Mouse (Mus musculus) liver, embryonic 14.5 days (tissue): Measurements from ENCODE around the gene Grip1.

Experiments used
- CTCF ChIP-seq: IDR thresholded peaks from 2 replicates; pipeline ENCODE4 v1.5.1; 2016; ENCODE audit warnings: antibody characterized with exemption, low read depth, control low read depth
- EP300 ChIP-seq: IDR thresholded peaks from 2 replicates; pipeline ENCODE4 v1.6.1; 2016; ENCODE audit warnings: antibody characterized with exemption, low read depth

DNA sequence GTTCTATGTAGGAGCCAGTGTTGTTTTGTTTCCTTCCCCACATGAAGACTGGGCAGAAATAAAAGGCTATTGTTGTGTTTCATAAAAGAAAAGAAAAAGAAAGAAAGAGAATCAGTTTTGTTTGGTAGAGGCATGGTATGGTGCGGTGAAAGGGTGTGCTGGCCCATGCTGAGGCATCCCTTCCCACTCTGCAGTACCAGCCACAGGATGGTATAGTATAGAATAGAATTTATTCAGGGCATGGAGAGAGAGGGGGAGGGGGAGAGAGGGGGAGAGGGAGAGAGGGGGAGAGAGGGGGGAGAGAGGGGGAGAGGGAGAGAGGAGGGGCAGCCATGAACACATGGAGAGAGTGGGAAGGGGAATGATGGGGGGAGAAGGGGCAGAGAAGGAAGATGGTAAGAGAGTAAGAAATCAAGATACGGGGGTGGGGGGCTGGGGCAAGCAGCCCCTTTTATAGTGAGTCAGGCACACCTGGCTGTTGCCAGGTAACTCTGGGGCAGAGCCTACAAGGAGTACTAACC is 591.1 kb downstream of the Grip1 start:
- TF ChIP-seq CTCF, result no peak
- TF ChIP-seq EP300, result no peak
